Mouse (Mus musculus) spleen, postnatal 14 days (tissue): ENCODE results near the gene Olfr483.

Experiments
- DNase-seq, 2 experiments: peaks; one replicate each; pipeline ENCODE4 v3.0.0; 2021 to 2022; ENCODE audit warnings: low spot score in 2 of 2

Olfr483 gene

GRCm38 (mm10) chr7:108100549-108100948 is at the start of gene Olfr483:
TSS of gene Olfr483 (plus strand) at chr7:108100849.
- no peak for DNase-seq

- DNase-seq = no peak
Measured at GRCm38 (mm10) chr7:108067246-108067645, 33.4 kb upstream of the Olfr483 start, which contains the start of gene Olfr480. TSS of gene Olfr480 (minus strand) at chr7:108067346.

- DNase-seq = no peak
Measured at GRCm38 (mm10) chr7:108079555-108079954, 21.1 kb upstream of the Olfr483 start, which contains the start of gene Olfr481. TSS of gene Olfr481 (plus strand) at chr7:108079855.

GRCm38 (mm10) chr7:108097486-108097885 is 3.2 kb upstream of the Olfr483 start, which contains the start of gene Olfr482:
TSS of gene Olfr482 (minus strand) at chr7:108097586.
- no peak for DNase-seq

- DNase-seq = no peak
Measured at GRCm38 (mm10) chr7:108120681-108121080, 20.0 kb downstream of the Olfr483 start.

GRCm38 (mm10) chr7:108121416-108121815 is 20.8 kb downstream of the Olfr483 start:
- no peak for DNase-seq

GRCm38 (mm10) chr7:108127349-108127748 is 26.7 kb downstream of the Olfr483 start, which contains the start of gene Olfr484:
TSS of gene Olfr484 (minus strand) at chr7:108127449.
- DNase-seq = no peak
